Mouse (Mus musculus) MEL (cell line): ENCODE results near the gene Insig1. TPM values are rescaled to one million over a fixed set of nuclear protein-coding genes. Genes with fewer than 3 reads are reported as not detected.

Experiments
- DNase-seq: peaks from one replicate; pipeline ENCODE4 v3.0.0; 2011; ENCODE audit warnings: low read depth, low spot score
- H3K27ac ChIP-seq: 2 replicates; pipeline ENCODE4 v1.5.1; 2012; ENCODE audit warnings: low read depth, mild to moderate bottlenecking, control low read depth, low read length, moderate library complexity; ENCODE audit not compliant: control insufficient read depth
- H3K27me3 ChIP-seq, 2 experiments: fragments of 150-350 bp in 1 of 2; sonication (generic) in 1 of 2; 2 replicates each; pipeline ENCODE4 v1.6.1; 2012; ENCODE audit warnings: low read length in 2 of 2, mild to moderate bottlenecking in 2 of 2, improper control_type of control experiment in 1 of 2, moderate library complexity in 1 of 2; ENCODE audit not compliant: insufficient read depth in 2 of 2, control insufficient read depth in 1 of 2
- H3K36me3 ChIP-seq, 2 experiments: 2 replicates each; pipeline ENCODE4 v1.6.1; 2012 to 2014; ENCODE audit warnings: low read length in 2 of 2, improper control_type of control experiment in 1 of 2, inconsistent platforms in 1 of 2, mild to moderate bottlenecking in 1 of 2; ENCODE audit not compliant: insufficient read depth in 2 of 2, control insufficient read depth in 1 of 2
- H3K4me1 ChIP-seq, 2 experiments: fragments of 150-350 bp in 1 of 2; sonication (generic) in 1 of 2; 2 replicates each; pipeline ENCODE4 v1.6.1; 2012; ENCODE audit warnings: low read length in 2 of 2, improper control_type of control experiment in 1 of 2, mild to moderate bottlenecking in 1 of 2; ENCODE audit not compliant: insufficient read depth in 2 of 2, control insufficient read depth in 1 of 2
- H3K4me3 ChIP-seq, 2 experiments: fragments of 150-350 bp in 1 of 2; sonication (generic) in 1 of 2; 2 replicates each; pipeline ENCODE4 v1.5.1; 2012; ENCODE audit warnings: low read depth in 2 of 2, low read length in 2 of 2, mild to moderate bottlenecking in 2 of 2, moderate library complexity in 2 of 2, control low read depth in 1 of 2, improper control_type of control experiment in 1 of 2; ENCODE audit not compliant: control insufficient read depth in 1 of 2, insufficient read depth in 1 of 2
- H3K79me2 ChIP-seq: 2 replicates; pipeline ENCODE4 v1.6.1; 2012; ENCODE audit warnings: mild to moderate bottlenecking, low read length, moderate library complexity; ENCODE audit not compliant: control insufficient read depth, poor library complexity, insufficient read depth
- H3K9ac ChIP-seq: 2 replicates; pipeline ENCODE4 v1.6.1; 2012; ENCODE audit warnings: low read depth, mild to moderate bottlenecking, control low read depth, low read length, moderate library complexity; ENCODE audit not compliant: control insufficient read depth, poor library complexity, severe bottlenecking
- H3K9me3 ChIP-seq: fragments of 150-350 bp; sonication (generic); replicated peaks from 2 replicates; pipeline ENCODE4 v1.6.1; 2012; ENCODE audit warnings: mild to moderate bottlenecking, low read length, improper control_type of control experiment, moderate library complexity; ENCODE audit not compliant: insufficient read depth
- CTCF ChIP-seq, 3 experiments: IDR thresholded peaks in 2 of 3; conservative IDR thresholded peaks in 1 of 3; 2 replicates each; pipeline ENCODE4 v1.5.1; 2011 to 2012; ENCODE audit warnings: low read length in 3 of 3, low read depth in 2 of 3, mild to moderate bottlenecking in 2 of 3, improper control_type of control experiment in 1 of 3, inconsistent platforms in 1 of 3, mixed read lengths in 1 of 3, moderate library complexity in 1 of 3; ENCODE audit not compliant: control insufficient read depth in 1 of 3, insufficient read depth in 1 of 3, poor library complexity in 1 of 3, severe bottlenecking in 1 of 3
- E2F4 ChIP-seq: IDR thresholded peaks from 2 replicates; pipeline ENCODE4 v1.6.1; 2011; ENCODE audit warnings: low read depth, low read length, improper control_type of control experiment, borderline replicate concordance
- ELF1 ChIP-seq: IDR thresholded peaks from 2 replicates; pipeline ENCODE4 v1.6.1; 2014; ENCODE audit warnings: low read depth, mild to moderate bottlenecking, inconsistent platforms, low read length, improper control_type of control experiment, moderate library complexity
- ETS1 ChIP-seq: IDR thresholded peaks from 2 replicates; pipeline ENCODE4 v1.6.1; 2012; ENCODE audit warnings: low read depth, mild to moderate bottlenecking, inconsistent platforms, low read length, improper control_type of control experiment, moderate library complexity
- GABPA ChIP-seq: IDR thresholded peaks from 2 replicates; pipeline ENCODE4 v1.6.1; 2012; ENCODE audit warnings: low read depth, mild to moderate bottlenecking, inconsistent platforms, low read length, improper control_type of control experiment, moderate library complexity
- HCFC1 ChIP-seq: IDR thresholded peaks from 2 replicates; pipeline ENCODE4 v1.6.1; 2012; ENCODE audit warnings: low read depth, mild to moderate bottlenecking, inconsistent platforms, low read length, improper control_type of control experiment, moderate library complexity
- JUND ChIP-seq: IDR thresholded peaks from 2 replicates; pipeline ENCODE4 v1.6.1; 2011; ENCODE audit warnings: low read depth, mild to moderate bottlenecking, improper control_type of control experiment, low read length
- MAX ChIP-seq: IDR thresholded peaks from 2 replicates; pipeline ENCODE4 v1.6.1; 2011; ENCODE audit warnings: low read length, improper control_type of control experiment
- NRF1 ChIP-seq: IDR thresholded peaks from 2 replicates; pipeline ENCODE4 v1.6.1; 2014; ENCODE audit warnings: low read depth, mild to moderate bottlenecking, inconsistent platforms, low read length, improper control_type of control experiment, moderate library complexity; ENCODE audit not compliant: poor library complexity, insufficient read depth, severe bottlenecking
- POLR2AphosphoS5 ChIP-seq: IDR thresholded peaks from 2 replicates; pipeline ENCODE4 v1.6.1; 2012; ENCODE audit warnings: low read depth, borderline replicate concordance, mild to moderate bottlenecking, inconsistent platforms, low read length, moderate library complexity, mixed read lengths
- SIN3A ChIP-seq: IDR thresholded peaks from 2 replicates; pipeline ENCODE4 v1.6.1; 2012; ENCODE audit warnings: low read length, improper control_type of control experiment, inconsistent platforms
- SMC3 ChIP-seq: IDR thresholded peaks from 2 replicates; pipeline ENCODE4 v1.6.1; 2011; ENCODE audit warnings: low read depth, low read length, improper control_type of control experiment
- TAL1 ChIP-seq: IDR thresholded peaks from 2 replicates; pipeline ENCODE4 v1.6.1; 2012; ENCODE audit warnings: mild to moderate bottlenecking, inconsistent platforms, low read length, moderate library complexity, mixed read lengths
- USF1 ChIP-seq: IDR thresholded peaks from 2 replicates; pipeline ENCODE4 v1.6.1; 2014; ENCODE audit warnings: low read depth, mild to moderate bottlenecking, inconsistent platforms, low read length, improper control_type of control experiment, moderate library complexity
- USF2 ChIP-seq, 2 experiments: IDR thresholded peaks; 2 replicates each; pipeline ENCODE4 v1.6.1; 2011 to 2012; ENCODE audit warnings: improper control_type of control experiment in 2 of 2, low read length in 2 of 2, borderline replicate concordance in 1 of 2, inconsistent platforms in 1 of 2, low read depth in 1 of 2, mild to moderate bottlenecking in 1 of 2; ENCODE audit not compliant: insufficient read depth in 1 of 2
- polyA plus RNA-seq, 2 experiments: library from polyadenylated mRNA; stranded (reverse) in 1 of 2; unstranded in 1 of 2; fragments of >175 nt in 1 of 2; fragments of >200 nt in 1 of 2; gene quantifications; 2 replicates each; pipeline versions ENCODE4 v1.2.1 to v1.2.4; 2012; ENCODE audit warnings: low replicate concordance in 2 of 2, low read depth in 1 of 2; ENCODE audit not compliant: insufficient read length in 2 of 2, insufficient read depth in 1 of 2, missing spikeins in 1 of 2
- total RNA-seq: library from RNA; depleted of rRNA; stranded (reverse); fragments of 300-350 nt; gene quantifications from 2 replicates; pipeline ENCODE4 v1.2.3, GENCODE M21; 2012

Gene Insig1
- total and polyA plus RNA-seq, 3 experiments = 61.3 to 73.2 TPM; not detected in 1

DNA sequence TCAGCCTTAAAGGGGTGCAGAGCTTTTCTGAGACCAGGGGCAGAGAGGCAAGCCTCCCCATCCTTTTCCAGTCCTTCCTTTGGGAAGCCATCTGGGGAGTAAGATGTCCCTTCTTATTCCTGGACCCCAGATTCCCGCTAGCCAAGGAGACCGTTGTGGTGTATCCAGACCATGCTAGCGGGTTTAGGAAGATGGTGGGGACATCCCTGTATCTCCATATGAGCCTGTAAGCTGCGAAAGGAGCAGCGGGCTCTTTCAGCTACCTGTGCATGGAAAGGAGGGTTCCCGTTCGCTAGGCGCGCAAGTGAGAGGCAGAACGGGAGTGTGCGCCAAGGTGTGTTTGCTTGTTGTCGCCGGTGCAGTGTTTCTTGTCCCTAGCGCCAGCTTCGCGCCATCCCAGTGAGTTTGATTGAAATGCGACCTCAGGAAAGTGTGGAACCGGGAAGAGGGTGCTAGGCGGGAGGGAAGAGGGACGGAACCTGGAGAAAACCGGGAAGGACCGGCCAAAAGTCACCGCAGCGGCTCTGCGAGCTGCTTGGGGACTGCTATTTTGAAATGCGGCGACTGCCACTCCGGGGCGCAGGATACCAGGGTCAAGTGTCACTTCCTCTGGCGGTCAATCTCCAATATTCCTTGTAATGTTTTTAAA, 46.8 kb downstream of the Insig1 start:
- no peaks in the 10 kb centered on the region for H3K27me3 ChIP-seq
- no peaks in the 10 kb centered on the region for H3K79me2 ChIP-seq
- no peak overlapping the region for H3K9ac ChIP-seq
- no peak overlapping the region for H3K4me3 ChIP-seq
- no peaks in the 10 kb centered on the region for H3K9me3 ChIP-seq
- DNase-seq = no peak
- H3K27ac ChIP-seq = no peak overlapping the region
- H3K4me1 ChIP-seq = no peaks in the 10 kb centered on the region
- no peaks in the 10 kb centered on the region for H3K36me3 ChIP-seq
- no peak for TF ChIP-seq MAX
- TF ChIP-seq HCFC1 = no peak
- no peak for TF ChIP-seq SMC3
- TF ChIP-seq USF1 = no peak
- no peak for TF ChIP-seq TAL1

DNA sequence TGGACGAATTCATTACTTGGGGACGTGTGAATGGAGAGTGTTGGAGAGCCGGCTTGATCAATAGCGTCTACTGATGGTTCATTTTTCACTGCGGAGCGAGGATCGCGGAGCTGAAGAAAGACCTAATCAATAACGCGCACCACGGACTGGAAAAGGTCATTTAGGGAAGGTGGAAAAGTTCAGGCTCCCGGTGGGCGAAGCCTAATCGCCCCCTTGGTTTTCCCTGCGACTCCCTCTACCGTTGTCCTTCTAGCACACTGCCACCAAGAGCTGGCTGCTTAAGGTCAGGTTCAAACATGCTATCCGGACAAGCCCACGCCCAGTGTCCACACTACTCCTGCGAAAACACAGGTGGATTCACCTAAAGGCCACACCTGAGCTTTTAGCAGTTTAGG, 47.4 kb downstream of the Insig1 start:
- Histone ChIP-seq H3K9me3 (no peaks in the 10 kb centered on the region), H3K27me3 (no peaks in the 10 kb centered on the region), H3K36me3 (no peaks in the 10 kb centered on the region), H3K9ac (no peak overlapping the region), H3K4me3 (no peak overlapping the region), H3K27ac (no peak overlapping the region), H3K4me1 (no peaks in the 10 kb centered on the region)
- no peak for DNase-seq
- TF ChIP-seq E2F4 (no peak), ELF1 (no peak), SIN3A (no peak), USF2 (IDR thresholded peaks at IDR 0.05; ENCODE audit: borderline replicate concordance in 1 of 2, insufficient read depth in 1 of 2, low read depth in 1 of 2, low read length in 2 of 2) (no peak), NRF1 (no peak), ETS1 (no peak), GABPA (no peak), CTCF (IDR thresholded peaks at IDR 0.05 in 2 of 3, conservative IDR thresholded peaks at IDR 0.05 in 1 of 3; ENCODE audit: control insufficient read depth in 1 of 3, insufficient read depth in 1 of 3, low read depth in 2 of 3, low read length in 3 of 3, poor library complexity in 1 of 3, severe bottlenecking in 1 of 3) (no peak), POLR2AphosphoS5 (no peak), JUND (no peak)
- TF ChIP-seq, all 39 proteins: peak for 0
- H3K79me2 ChIP-seq = no peaks in the 10 kb centered on the region
